Mouse (Mus musculus) left cerebral cortex, adult 9 months (tissue): Measurements from ENCODE around the gene Pdcd1lg2.

Source experiments
- DNase-seq, 2 experiments: peaks; one replicate each; pipeline ENCODE4 v3.0.0; 2022; ENCODE audit warnings: low spot score in 2 of 2

The Pdcd1lg2 gene

DNA sequence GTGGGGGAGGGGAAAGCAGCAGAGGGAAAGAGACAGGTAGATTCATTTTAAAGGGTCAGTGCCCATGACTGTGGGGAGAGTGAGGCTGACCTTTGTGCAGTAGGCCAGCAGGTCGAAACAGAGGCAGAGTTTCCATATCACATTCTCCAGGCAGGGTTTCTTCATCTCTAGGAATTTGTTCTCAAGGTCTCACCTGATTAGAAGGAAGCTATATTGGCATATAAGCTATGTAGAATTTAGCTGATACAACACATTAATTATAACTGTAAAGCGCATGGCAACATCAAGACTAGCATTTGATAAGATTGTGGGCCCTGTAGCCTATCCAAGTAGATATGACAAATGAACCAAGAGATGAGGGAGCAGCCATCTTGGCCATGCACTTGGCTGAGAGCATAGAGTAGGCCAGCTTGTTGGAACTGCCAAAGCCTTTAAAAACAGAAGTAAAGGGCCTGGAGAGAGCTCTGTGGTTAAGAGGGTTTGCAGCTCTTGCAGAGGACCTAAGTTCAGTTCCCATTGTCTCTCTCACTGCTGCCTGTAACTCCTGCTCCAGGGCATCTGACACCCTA is 59.1 kb downstream of the Pdcd1lg2 start:
- DNase-seq: no peak

DNA sequence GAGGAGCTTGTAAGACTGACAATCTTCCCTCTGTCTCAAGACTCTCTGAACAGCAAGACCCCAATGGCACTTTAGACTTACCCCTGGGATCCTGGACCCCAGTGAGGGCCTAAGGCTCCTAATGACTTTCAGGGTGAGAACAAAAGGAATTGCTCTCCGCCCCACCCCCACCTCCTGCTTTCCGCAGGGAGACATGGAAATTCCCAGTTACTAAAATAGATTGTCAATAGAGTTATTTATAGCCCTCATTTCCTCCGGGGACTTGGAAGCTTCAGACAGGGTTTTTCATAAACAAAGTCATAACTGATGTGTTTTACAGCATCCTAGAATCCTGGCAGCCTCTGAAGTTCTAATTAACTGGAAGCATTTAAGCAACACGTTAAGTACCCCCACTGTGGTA is 59.9 kb downstream of the Pdcd1lg2 start:
- DNase-seq: no peak

DNA sequence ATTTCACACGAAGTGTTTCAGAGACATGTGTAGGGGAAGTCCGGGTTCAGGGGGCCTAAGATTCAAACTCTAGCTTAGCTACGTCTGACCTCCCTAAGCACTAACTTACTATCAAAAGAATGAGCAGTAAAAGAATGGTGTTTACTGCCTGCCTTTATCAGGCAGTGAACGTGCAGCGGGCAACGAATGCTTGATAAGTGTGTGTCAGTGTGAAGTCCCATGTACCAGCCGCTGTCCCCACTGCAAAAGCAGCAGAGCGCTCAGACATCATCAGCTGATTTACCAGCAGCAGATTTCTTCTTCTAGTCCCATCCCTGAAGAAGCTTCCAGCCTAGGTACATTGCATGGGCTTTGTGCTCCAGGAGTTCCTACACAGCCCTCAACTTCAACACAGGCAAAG is 61.7 kb downstream of the Pdcd1lg2 start:
- no peak for DNase-seq

- DNase-seq: no peak
These were observed 62.2 kb downstream of the Pdcd1lg2 start for GRCm38 (mm10) chr19:29472946-29473345.

DNA sequence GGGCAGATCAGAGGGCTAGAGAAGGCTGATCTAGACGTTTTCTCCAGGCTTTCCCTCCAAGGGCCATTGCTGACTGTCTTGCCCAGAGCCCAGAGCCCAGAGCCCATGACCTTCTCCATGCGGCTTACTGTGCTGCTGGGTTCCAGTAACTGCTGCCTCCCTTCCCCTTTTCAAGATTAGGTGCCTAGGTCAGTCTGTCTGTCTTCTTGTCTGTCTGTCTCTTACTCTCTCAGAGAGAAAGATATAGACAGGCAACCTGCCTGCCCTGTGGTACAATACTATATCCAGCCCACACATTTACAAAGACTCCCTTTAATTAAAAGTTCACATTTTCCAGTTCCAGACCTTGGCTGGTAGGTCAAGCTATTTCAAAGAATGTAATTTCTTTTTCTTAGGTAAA is 64.1 kb downstream of the Pdcd1lg2 start:
- DNase-seq: no peak

DNA sequence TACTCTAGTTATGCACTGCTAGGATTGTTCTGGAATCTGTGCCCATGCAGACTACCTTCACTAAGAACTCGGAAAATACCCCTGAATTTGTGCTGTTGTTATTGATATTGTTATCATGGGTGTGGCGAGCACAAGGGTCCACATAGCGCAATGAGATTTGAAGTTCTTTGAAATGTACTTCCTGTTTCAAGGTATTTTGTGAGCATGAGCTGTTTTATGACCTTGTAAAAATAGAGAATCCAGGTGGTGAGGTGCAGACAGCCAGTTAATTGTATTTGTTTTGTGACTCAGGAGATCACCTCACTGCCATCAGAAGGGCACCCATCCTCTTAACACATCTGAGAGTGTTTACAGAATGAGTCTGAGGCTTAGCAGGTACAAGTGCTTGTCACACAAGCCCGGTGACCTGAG is 64.5 kb downstream of the Pdcd1lg2 start:
- no peak for DNase-seq

DNA sequence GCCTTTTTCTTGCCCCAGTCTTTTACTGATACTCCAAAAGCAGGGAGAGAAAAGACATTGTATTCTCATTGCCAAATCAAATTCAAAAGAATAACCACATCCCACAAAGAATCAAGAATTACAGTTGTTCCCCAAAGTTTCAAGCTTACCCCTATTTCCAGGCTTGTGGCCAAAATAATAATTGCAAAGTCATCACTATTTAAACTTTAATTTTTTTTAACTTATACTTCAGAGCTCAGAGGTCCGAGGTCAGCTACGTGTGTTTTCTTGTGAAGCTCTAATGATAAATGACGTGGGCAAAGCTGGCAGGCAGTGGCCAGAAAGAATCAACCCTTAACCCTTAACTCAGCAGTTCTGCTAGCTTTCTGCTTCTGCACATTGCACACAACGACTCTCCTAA is 67.9 kb downstream of the Pdcd1lg2 start:
- DNase-seq: no peak

- DNase-seq: no peak
These were observed 70.9 kb downstream of the Pdcd1lg2 start for GRCm38 (mm10) chr19:29481578-29481977.

- DNase-seq: no peak
These were observed 71.4 kb downstream of the Pdcd1lg2 start for GRCm38 (mm10) chr19:29482148-29482547.

DNA sequence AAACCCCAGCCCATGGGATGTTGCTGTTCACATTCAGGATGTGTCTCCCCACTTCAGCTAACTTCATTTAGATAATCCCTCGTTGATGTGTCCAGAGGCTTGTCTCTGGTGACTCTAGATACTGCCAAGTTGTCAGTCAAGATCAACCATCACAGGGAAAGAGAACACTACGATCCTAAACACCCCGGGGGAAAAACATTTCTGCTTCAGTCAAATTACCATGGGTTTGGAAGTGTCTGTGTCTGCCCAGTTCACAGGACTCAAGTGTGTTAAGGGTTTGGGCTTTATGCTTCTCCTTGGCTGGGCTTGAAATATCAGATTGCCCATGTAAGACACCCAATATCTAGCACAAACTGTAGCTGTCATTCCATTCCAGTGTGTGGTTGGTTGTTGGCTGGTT is 71.9 kb downstream of the Pdcd1lg2 start:
- no peak for DNase-seq

- no peak for DNase-seq
These were observed 72.7 kb downstream of the Pdcd1lg2 start for GRCm38 (mm10) chr19:29483386-29483785.

DNA sequence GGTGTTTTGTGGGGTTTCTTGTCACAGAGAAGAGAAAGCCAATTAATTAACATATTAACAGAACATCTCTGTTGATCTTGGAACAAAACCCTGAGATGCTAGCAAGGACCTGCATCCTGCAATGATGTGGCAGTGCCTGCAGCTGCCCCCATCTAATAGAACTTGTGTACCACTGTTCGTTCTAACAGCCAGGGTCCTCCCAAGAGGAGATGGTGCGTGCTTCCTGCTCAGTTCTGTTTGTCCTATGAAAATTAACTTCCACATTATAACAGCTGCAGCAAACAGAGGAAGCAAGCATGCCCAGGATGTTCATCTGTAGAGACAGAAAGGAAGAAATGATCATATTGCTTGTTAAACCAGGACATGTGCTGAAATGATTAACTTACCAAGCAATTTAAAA is 73.8 kb downstream of the Pdcd1lg2 start:
- DNase-seq: no peak

GRCm38 (mm10) chr19:29485257-29485948 is 74.7 kb downstream of the Pdcd1lg2 start:
- DNase-seq: no peak

- no peak for DNase-seq
These were observed 76.0 kb downstream of the Pdcd1lg2 start for GRCm38 (mm10) chr19:29486545-29487206.

- DNase-seq: no peak
These were observed 76.8 kb downstream of the Pdcd1lg2 start for GRCm38 (mm10) chr19:29487326-29488072.

GRCm38 (mm10) chr19:29488073-29488390 is 77.3 kb downstream of the Pdcd1lg2 start:
- DNase-seq: no peak

DNA sequence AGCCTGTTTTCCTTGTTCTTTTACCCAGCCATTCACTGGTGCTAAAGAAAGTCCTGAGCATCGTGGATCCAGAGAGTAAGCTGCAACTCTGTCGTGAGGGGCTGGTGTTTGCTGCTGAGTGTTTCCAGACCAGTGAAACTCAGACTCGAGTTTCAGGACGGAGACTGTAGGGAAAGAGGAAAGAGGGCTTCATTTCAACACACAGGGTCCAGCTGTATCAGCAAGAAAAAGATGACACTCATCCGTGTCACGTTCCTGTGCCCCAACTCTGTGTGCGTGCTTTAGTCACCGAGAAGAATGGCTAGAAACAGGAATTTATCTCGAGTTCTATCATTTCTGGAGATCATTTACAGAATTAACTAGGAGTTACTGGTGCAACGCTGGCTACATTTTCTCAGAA is 77.7 kb downstream of the Pdcd1lg2 start:
- no peak for DNase-seq

GRCm38 (mm10) chr19:29489785-29490284 is 79.1 kb downstream of the Pdcd1lg2 start:
- DNase-seq: no peak

DNA sequence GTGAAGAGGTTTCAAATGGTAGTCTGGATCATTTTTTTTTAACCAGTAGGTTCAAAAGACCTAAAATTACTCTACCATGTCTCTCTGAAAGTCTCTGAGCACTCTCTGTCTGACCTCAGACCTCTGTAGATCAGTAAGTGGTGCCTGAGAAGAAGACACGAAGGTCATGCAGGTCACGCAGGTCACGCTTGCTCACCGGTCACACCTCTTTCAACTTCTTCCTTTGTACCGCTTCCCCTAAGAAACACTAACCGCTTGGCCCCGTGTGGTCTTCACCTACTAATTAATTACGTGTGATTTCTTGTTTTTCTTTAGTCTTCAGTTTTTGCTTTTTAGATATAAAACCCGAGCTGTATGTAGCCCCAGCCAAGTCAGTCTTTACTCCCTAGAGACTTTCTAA is 80.7 kb downstream of the Pdcd1lg2 start:
- DNase-seq: no peak

GRCm38 (mm10) chr19:29494454-29494853 is 83.7 kb downstream of the Pdcd1lg2 start:
- DNase-seq: no peak

DNA sequence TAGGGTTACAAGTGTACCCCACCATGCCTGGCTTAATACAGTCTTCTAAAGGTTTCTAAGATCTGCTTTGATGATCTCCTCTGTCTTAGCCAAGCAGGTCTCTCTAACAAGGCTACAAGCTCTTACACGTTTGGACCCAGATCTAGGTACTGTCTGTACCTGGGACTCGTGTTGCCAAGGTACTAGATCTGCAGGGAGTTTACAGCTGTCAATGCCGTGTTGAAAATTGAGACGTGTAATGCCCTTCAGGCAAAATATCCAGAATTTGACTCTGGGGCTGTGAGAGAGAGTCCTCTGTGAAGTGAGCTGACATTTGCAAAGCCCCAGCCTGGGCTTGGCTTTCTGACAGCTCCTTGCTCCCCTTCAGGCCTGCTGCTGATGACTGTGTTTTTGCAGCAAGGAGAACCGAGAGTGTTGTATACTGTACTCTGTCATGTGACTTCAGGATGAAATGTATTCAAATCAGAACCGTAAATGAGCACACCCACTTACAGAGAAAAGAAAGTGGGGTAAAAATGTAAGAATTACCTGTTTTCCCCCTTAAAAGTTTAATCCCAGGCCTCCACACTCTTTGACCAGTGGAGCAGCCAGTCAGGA is 85.4 kb downstream of the Pdcd1lg2 start:
- no peak for DNase-seq
